Mouse (Mus musculus) ES-Bruce4 (cell line): Measurements from ENCODE around the gene Ccn5.

Experiments
- CTCF ChIP-seq: IDR thresholded peaks from one replicate; pipeline ENCODE4 v1.8.1; 2011; ENCODE audit warnings: low read depth, low read length
- EP300 ChIP-seq: IDR thresholded peaks from 2 replicates; pipeline ENCODE4 v1.6.1; 2011; ENCODE audit warnings: low read depth, low read length; ENCODE audit not compliant: insufficient read depth
- POLR2A ChIP-seq: IDR thresholded peaks from one replicate; pipeline ENCODE4 v1.8.1; 2011; ENCODE audit warnings: low read length; ENCODE audit not compliant: insufficient read depth

GRCm38 (mm10) chr2:163820607-163821006 lies at the start of gene Ccn5:
- TF ChIP-seq POLR2A (no peak), CTCF (no peak), EP300 (no peak)
